Mouse (Mus musculus): ENCODE measurements around the gene Stk39.

The Stk39 gene

GRCm38 (mm10) chr2:68386313-68386863 lies 85.7 kb downstream of the Stk39 start:
- in situ Hi-C loops (cut with MboI; ENCODE audit: unreplicated experiment in 2 of 2) = no loop called here

GRCm38 (mm10) chr2:68385654-68386312 lies 86.3 kb downstream of the Stk39 start:
- in situ Hi-C loops (cut with MboI; ENCODE audit: unreplicated experiment in 2 of 2) = no loop called here

GRCm38 (mm10) chr2:68383964-68384363 lies 88.1 kb downstream of the Stk39 start:
- in situ Hi-C loops (cut with MboI; ENCODE audit: unreplicated experiment in 2 of 2) = no loop called here

DNA sequence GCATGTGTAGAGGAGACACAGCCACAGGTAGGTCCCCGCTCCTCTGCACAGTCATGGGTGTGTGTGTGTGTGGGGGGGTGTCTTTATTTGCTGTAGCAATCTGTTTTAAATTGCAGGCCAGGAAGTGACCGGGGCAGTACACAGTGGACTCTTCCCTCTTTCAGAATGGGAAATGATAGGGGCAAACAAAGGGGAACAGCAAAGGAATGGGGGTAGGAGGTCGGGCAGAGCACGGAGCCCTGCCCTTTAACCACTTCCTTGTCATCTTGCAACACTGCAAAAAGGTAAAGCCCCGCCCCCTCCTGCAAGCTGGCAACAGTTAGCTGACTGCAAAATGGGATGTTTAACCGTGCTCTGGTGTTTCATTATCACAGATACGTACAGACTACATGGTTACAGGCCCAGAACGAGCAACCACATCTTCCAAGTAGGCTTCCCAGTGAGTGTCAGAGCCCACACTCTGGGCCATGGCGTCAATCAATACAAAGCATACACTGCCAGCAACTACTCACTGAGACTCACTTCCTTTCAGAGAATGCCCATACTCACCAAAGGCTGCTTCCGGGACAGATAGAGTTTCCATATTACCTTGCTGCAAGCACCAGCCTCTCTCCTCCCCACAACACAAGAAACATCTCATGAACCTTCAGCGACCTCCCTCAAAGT lies 89.5 kb downstream of the Stk39 start:
- in situ Hi-C loops (cut with MboI; ENCODE audit: unreplicated experiment in 2 of 2) = no loop called here

- in situ Hi-C loops (cut with MboI; ENCODE audit: unreplicated experiment in 2 of 2) = no loop called here
Measured at GRCm38 (mm10) chr2:68381881-68382280, 90.2 kb downstream of the Stk39 start.

- in situ Hi-C loops (cut with MboI; ENCODE audit: unreplicated experiment in 2 of 2) = no loop called here
Measured at GRCm38 (mm10) chr2:68381205-68381604, 90.9 kb downstream of the Stk39 start.

- in situ Hi-C loops (cut with MboI; ENCODE audit: unreplicated experiment in 2 of 2) = no loop called here
Measured at GRCm38 (mm10) chr2:68379631-68380030, 92.4 kb downstream of the Stk39 start.

- in situ Hi-C loops (cut with MboI; ENCODE audit: unreplicated experiment in 2 of 2) = no loop called here
Measured at GRCm38 (mm10) chr2:68378319-68378718, 93.7 kb downstream of the Stk39 start.

DNA sequence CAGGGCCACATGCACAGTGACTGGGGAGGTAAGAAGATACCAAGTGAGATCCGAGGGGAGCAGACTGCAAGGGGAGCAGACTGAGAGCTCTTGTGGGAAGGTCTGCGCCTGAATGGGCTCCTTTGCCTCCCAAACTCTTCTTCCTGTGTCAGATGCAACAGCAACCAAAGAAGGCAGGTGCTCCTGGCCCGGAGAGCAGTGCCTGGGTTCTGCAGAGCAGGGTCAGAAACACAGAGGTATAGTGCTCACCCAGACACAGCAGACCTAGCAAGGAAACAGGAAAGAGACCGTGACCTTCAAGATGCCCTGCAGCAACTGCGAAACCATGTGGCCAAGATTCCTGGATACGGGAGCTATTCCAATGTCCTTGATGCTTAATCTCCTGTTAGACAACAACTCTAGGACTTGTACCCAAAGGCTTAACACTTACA lies 94.8 kb downstream of the Stk39 start:
- in situ Hi-C loops (cut with MboI; ENCODE audit: unreplicated experiment in 2 of 2) = no loop called here

DNA sequence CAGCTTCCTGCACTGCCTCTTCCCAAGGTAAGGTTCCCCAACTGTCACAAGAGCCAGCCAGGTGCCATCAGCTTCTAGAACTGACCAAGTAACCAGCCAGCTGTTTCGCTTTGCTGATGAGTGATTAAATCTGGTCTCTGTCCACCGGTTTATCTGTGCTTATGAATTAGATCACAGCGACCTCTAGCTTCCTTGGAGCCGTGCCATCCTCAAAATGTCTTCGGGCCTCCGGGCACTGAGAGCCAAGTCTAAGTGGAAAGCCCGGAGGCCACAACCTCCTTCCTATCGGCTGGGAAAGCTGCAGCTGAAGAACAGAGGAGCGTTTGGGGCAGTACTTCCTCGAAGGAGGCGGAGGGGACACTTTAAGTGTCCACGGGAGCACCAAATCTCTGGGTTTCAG lies 95.4 kb downstream of the Stk39 start:
- in situ Hi-C loops (cut with MboI; ENCODE audit: unreplicated experiment in 2 of 2) = no loop called here

DNA sequence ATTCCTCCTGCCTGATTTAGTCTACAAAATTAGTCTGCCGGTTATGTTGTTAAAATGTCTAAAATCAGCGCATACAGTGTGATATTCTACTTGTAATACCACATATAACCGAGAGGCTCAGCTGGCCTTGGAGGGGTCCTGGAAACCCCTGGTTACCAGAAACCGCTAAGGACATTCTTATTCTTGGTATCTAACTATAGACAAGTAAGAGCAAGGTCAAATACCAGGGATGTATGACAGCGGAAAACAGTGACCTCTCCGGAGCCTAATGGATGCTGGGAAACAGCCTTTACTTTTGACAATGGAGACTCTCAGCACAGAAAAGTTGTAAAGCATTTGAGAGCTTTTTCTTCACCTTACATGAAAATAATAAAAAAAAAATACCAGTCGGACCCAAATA lies 97.9 kb downstream of the Stk39 start:
- in situ Hi-C loops (cut with MboI; ENCODE audit: unreplicated experiment in 2 of 2) = no loop called here

GRCm38 (mm10) chr2:68371912-68372311 lies 100.2 kb downstream of the Stk39 start:
- in situ Hi-C loops (cut with MboI; ENCODE audit: unreplicated experiment in 2 of 2) = no loop called here

DNA sequence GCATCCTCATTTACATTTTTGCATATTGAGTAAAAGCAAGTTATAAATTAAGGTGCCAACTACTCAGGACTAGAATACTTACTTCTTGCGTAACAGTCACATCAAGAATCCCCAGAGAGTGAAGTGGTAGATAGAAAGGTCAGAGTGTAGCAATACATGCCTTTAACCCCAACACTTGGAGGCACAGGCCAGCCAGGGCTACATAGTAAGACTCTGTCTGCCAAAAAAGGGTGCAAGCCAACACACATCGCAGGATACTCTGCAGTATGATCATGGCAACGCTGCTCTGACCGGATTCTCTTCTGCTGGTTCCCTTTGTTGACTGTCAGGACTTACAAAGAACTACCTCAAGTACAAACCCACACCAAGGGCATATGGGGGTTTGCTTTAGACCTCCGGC lies 101.7 kb downstream of the Stk39 start:
- in situ Hi-C loops (cut with MboI; ENCODE audit: unreplicated experiment in 2 of 2) = no loop called here

- in situ Hi-C loops (cut with MboI; ENCODE audit: unreplicated experiment in 2 of 2) = no loop called here
Measured at GRCm38 (mm10) chr2:68369080-68369479, 103.0 kb downstream of the Stk39 start.

DNA sequence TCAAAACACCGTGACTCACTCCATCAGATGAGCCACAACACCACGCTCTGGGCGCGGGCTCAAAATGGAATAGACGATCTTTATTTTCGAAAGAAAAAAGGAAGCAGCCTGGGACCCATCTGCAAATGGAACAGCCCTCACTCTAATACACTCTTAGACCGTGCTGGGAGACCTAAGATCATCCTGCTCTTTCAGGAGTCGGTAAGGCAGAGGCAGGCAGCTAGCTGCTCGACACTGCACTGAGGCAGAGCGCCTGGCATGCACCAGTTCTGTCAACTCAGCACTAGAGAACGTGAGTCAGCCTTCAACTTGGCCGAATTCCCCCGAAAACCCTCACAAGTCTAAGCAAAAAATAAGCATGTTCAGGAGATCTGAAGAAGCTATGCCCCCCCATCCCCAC lies 104.1 kb downstream of the Stk39 start:
- in situ Hi-C loops (cut with MboI; ENCODE audit: unreplicated experiment in 2 of 2) = no loop called here

DNA sequence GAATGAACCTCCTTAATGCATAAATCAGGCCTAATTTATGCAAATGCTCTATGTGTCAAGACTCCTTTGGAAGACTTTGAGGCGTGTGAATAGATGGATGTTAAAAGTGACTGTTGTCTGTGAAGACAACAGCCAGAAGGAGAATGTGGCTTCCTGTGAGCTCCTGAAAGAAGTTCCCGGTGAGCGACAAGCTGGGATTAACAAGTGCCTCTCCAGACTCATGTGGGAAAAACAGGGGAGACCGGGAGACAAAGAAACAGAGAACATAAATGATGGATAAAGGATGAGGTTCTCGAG lies 105.2 kb downstream of the Stk39 start:
- in situ Hi-C loops (cut with MboI; ENCODE audit: unreplicated experiment in 2 of 2) = no loop called here

- in situ Hi-C loops (cut with MboI; ENCODE audit: unreplicated experiment in 2 of 2) = no loop called here
Measured at GRCm38 (mm10) chr2:68366091-68366896, 105.8 kb downstream of the Stk39 start.

DNA sequence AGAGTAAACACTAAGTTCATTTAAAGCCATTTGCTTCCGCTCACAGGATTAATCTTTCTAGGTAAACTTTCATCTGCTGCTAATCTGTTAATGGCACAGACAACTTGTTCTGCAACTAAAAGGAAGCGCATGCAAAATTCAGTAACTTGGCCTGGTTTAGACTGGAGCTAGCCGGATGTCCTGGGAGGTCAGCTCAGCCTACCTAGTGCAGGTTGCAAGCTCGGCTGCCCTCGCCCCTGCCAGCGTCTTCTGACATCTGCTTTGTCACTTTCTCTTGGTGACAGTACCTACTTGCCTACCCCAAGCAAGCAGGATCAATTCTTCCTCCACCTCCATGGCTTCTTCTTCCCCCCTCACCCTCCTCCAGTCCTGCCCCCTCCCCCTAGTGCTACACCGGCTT lies 106.6 kb downstream of the Stk39 start:
- in situ Hi-C loops (cut with MboI; ENCODE audit: unreplicated experiment in 2 of 2) = no loop called here

DNA sequence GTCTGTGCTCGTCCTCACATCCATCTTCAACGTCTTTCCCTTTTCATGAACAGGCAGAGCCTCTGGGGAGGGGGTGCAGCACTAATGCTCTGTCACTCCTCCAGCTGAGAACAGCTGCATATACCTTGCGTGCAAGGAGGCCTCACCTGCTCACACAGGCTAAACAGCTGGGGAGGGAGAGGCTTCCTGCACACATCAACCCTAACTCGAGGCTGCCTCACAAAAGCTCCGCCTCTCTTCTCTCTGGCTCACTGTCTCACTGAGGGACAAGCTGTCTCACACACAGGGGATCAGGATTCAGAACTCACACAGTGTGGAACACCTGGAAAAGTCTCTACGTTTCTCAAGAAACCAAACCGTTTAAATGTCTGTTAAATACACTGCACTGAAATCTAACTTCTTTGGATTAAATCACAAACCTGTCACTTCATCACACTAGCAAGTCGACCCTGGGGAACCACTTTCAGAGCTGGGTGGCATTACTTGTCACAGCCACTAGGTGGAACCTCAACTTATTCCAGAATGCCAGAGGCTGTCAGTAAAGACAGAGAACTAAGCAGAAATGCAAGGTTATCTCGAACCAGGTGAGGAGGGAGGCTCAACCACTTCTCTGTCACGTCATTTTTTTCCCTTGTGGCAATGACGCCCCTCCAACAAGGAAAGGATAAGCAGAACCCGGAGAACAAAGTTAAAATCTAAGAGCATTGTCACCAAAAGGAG lies 107.7 kb downstream of the Stk39 start:
- in situ Hi-C loops (cut with MboI; ENCODE audit: unreplicated experiment in 2 of 2) = no loop called here

DNA sequence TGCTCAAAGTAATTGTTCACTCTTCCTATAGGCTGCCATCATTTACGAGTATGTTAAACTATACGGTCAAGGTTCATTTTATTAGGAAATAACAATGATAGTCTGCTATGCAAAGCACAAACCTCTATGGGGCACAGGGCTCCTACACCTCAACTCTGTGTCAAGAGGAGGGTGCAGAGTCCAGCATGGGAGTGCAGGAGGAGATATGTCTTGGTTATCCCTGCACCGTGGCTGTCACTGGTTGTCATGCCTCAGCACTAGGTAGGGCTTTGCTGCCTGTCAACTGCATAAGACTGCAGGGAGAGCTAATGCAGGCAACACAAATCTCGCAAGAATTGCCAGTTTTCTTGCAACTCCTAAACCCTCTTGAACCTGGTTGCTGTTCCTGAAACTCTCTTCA lies 108.9 kb downstream of the Stk39 start:
- in situ Hi-C loops (cut with MboI; ENCODE audit: unreplicated experiment in 2 of 2) = no loop called here

- in situ Hi-C loops (cut with MboI; ENCODE audit: unreplicated experiment in 2 of 2) = no loop called here
Measured at GRCm38 (mm10) chr2:68361701-68362100, 110.4 kb downstream of the Stk39 start.

All from v-Abl transformed pro-B cells (cell line).